Mouse (Mus musculus): ENCODE measurements at regions not wholly inside any gene's neighbourhood (a gene's known extent, or its start where the extent isn't known, plus 50 kb on each side); places are given as distances from the start of the nearest gene placed in this dataset.

- peaks cover 23% of the 10 kb centered on the region for H3K4me1 ChIP-seq (replicated peaks)
- H3K9ac ChIP-seq, result peak overlapping the region; percentile 47
- H3K27ac ChIP-seq, result peak overlapping the region; percentile 76
- H3K4me3 ChIP-seq, result peak overlapping the region; percentile 65
- no peaks in the 10 kb centered on the region for H3K27me3 ChIP-seq
- no peaks in the 10 kb centered on the region for H3K36me3 ChIP-seq
- WGBS, result under 1% methylated on average over 38 of the region's 38 CpGs
- H3K4me2 ChIP-seq, result peak overlapping the region; percentile 83
- no peaks in the 10 kb centered on the region for H3K9me3 ChIP-seq (replicated peaks)
- ATAC-seq (replicated peaks; ENCODE audit: insufficient number of reproducible peaks, insufficient read depth, low FRiP score, low read depth), result peak; percentile 91
These were observed 58.1 kb upstream of the Abca1 start for GRCm38 (mm10) chr4:53217608-53218290.

- Histone ChIP-seq H3K9me3 (replicated peaks) (no peaks in the 10 kb centered on the region), H3K4me3 (no peak overlapping the region), H3K36me3 (no peaks in the 10 kb centered on the region), H3K4me2 (no peak overlapping the region), H3K27me3 (no peaks in the 10 kb centered on the region), H3K9ac (no peak overlapping the region), H3K27ac (no peak overlapping the region), H3K4me1 (replicated peaks) (peaks cover 4% of the 10 kb centered on the region)
- ATAC-seq (replicated peaks; ENCODE audit: insufficient number of reproducible peaks, insufficient read depth, low FRiP score, low read depth), result no peak
- WGBS, result 59% methylated on average over 4 of the region's 4 CpGs
These were observed 52.8 kb upstream of the Abca1 start for GRCm38 (mm10) chr4:53212541-53212940.

GRCm38 (mm10) chr4:53210685-53211084, 51.0 kb upstream of the Abca1 start:
- Histone ChIP-seq H3K4me2 (no peak overlapping the region), H3K4me3 (no peak overlapping the region), H3K4me1 (replicated peaks) (no peaks in the 10 kb centered on the region), H3K36me3 (no peaks in the 10 kb centered on the region), H3K9ac (no peak overlapping the region), H3K27me3 (no peaks in the 10 kb centered on the region), H3K9me3 (replicated peaks) (no peaks in the 10 kb centered on the region), H3K27ac (no peak overlapping the region)
- no peak for ATAC-seq (replicated peaks; ENCODE audit: insufficient number of reproducible peaks, insufficient read depth, low FRiP score, low read depth)
- 77% methylated on average over 3 of the region's 3 CpGs for WGBS

Data from heart, embryonic 15.5 days (tissue).